Mouse (Mus musculus): ENCODE measurements around the gene Ermard.

DNA sequence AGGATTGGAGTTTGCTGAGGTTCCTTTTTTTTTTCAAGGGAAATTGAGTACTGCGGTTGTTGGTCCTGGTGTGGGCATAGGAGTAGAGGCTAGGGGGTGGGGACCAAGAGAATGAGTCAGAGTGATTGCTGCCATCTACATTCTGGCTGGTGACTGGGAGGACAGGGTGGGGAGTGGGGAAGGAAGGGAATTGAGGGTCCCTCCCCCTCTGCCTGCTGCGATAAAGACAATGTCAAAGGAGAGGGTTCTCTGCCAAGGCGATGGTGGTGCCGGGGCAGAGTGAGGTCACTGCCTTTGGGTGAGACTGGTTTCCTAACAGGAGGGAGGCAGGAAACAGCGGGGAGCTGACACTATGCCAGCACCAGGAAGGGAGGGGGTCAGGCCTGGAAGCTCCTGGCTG, 96.4 kb downstream of the Ermard start:
- TF ChIP-seq CTCF (IDR thresholded peaks at IDR 0.05; ENCODE audit: borderline replicate concordance, insufficient read depth, low read length) = no peak
- no peak for TF ChIP-seq POLR2A (IDR thresholded peaks at IDR 0.05; ENCODE audit: low read depth, low read length)
